Mouse (Mus musculus) cerebellum, adult 2 months (tissue): ENCODE data around the gene Gga2.

Experiments used
- CTCF ChIP-seq: fragments of 200-500 bp; IDR thresholded peaks from 2 replicates; pipeline ENCODE4 v1.5.1; 2011; ENCODE audit warnings: low read depth, mild to moderate bottlenecking, control low read depth, low read length, moderate library complexity, borderline replicate concordance; ENCODE audit not compliant: insufficient read depth
- POLR2A ChIP-seq: fragments of 200-500 bp; IDR thresholded peaks from 2 replicates; pipeline ENCODE4 v1.6.1; 2011; ENCODE audit warnings: low read length, control low read depth, borderline replicate concordance; ENCODE audit not compliant: insufficient read depth

GRCm38 (mm10) chr7:121955802-121956201 is 65.2 kb downstream of the Gga2 start:
- TF ChIP-seq CTCF (no peak), POLR2A (no peak)
